ENCODE assay signal across 1 mouse cellular context in genomic region chr10:77634016-77634415, GRCm38 (mm10).
TF ChIP-seq lines count a peak whose summit lies in the region.

No protein-coding gene starts in this region.

TF ChIP-seq in MEL, 35 proteins besides CTCF, POLR2A, EP300 and RAD21:
- TF ChIP-seq CHD2 (IDR thresholded peaks at IDR 0.05; ENCODE audit: low read length): no peak
- TF ChIP-seq ELF1 (IDR thresholded peaks at IDR 0.05; ENCODE audit: low read depth, low read length): no peak
- peak; percentile 49; the same call in 1 of the 2 replicates for TF ChIP-seq USF1 (IDR thresholded peaks at IDR 0.05; ENCODE audit: low read depth, low read length)
